Mouse (Mus musculus): ENCODE measurements around the gene Erp27. TPM values are rescaled to one million over a fixed set of nuclear protein-coding genes. Genes with fewer than 3 reads are reported as not detected.
"Not testable (repeated sequence)": the region's sequence is repeated elsewhere in the genome, so short reads cannot be mapped to it uniquely, and the experiment has no call there.

Erp27 gene
- total RNA-seq, 2 experiments from 2014 or later = 0.34 TPM; not detected in 1

DNA sequence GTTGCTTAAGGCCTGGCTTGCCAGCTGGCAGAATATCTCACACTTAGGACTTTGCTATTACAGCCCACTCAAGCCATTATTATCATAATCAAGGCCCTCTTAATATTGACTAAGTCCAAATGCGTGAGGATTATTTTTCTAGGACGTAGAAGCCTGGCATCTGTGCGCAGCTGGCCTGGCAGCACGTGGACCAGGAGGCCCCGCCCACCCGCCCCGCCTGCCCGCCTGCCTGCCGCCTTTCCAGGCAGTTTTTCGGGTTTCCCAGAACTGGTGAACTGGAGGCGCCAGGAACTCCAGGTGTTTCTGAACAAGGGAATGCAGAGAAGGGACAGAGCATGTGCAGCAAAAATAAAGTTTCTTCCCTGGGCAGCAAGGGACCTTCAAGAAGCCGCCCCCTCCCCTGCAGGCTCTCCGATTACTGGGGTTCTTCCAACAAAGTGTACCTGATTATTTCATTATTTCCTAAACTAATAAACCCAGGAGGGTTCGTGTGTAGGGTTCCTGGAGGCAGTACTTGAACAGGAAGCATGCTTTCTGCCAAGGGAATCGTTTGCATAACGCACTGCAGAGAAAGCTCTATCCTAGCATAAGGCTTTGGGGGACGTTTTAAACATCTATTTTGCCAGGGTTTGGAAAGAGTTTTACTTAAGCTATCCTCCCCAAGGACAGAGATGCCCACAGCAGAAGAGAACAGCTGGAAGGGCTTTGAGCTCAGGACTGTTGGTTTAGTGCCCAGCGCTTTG is 8.4 kb downstream of the Erp27 start:
- ATAC-seq (replicated peaks; ENCODE audit: low FRiP score, poor library complexity, severe bottlenecking) = no peak

DNA sequence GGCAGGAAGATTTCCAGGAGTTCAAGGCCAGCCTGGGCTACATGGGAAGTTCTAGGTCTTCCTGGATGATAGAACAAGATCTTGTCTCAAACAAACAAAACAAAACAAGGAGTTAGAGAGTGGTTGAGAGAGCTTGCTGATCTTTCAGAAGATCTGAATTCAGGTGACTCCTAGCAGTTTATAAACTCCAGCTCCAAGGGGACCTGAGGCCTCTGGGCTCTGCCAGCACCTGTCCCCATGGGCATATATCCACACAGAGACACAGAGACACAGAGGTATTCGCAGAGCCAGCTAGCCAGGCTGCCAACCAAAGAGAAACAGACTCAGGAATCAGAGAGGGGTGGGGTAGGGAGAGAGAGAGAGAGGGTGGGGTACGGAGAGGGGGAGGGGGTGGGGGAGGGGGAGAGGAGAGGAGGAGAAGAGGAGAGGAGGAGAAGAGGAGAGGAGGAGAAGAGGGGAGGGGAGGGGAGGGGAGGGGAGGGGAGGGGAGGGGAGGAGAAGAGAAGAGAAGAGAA is 9.2 kb downstream of the Erp27 start:
- no peak for ATAC-seq (replicated peaks; ENCODE audit: low FRiP score, poor library complexity, severe bottlenecking)

DNA sequence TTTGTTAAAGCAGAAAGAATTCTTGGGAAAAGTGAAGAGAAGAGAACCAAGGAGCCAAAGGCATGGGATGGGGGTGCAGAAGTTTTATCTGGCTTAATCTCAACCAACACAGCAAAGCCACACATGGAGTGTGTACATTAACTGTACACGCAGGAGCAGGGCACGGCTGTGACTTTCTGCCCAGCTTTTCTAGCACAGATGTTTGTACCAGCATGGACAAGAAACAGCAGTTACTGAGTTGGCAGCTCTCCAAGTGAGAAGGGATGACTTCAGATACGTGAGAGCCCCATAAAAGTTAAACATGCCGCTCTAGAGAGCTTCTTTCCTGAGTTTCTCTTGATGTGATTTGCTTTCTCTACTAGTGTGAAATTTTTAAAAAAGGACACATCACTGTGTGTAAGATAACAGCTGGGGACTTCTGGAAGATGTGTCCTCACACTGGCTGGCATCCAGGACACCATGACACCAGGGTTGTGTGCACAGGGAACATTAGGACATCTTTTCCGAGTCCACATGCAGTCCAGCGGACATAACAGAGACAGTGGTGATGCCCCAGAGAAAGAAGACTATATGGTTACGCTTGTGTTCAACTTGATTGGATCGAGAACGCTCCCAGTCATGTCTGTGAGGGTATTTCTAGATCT is 11.6 kb downstream of the Erp27 start:
- ATAC-seq (replicated peaks; ENCODE audit: low FRiP score, poor library complexity, severe bottlenecking) = no peak

DNA sequence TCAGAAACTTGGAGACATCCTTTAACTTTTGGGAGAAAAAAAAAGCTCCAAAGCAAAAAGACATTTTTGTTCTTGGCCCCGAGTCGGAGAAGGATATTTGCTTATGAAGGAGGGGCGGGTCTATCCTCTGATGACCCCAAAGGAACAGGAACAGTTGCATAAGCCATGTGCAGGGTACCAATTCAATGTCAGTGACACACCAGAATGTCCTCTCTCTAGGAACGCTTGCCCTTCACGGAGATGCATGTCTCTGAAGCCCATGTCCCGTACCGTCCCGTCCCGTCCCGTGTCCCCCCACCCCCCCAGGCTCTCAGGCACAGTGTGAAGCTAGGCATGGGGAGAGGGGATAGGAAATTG is 15.1 kb downstream of the Erp27 start:
- ATAC-seq (replicated peaks; ENCODE audit: low FRiP score, poor library complexity, severe bottlenecking) = no peak

DNA sequence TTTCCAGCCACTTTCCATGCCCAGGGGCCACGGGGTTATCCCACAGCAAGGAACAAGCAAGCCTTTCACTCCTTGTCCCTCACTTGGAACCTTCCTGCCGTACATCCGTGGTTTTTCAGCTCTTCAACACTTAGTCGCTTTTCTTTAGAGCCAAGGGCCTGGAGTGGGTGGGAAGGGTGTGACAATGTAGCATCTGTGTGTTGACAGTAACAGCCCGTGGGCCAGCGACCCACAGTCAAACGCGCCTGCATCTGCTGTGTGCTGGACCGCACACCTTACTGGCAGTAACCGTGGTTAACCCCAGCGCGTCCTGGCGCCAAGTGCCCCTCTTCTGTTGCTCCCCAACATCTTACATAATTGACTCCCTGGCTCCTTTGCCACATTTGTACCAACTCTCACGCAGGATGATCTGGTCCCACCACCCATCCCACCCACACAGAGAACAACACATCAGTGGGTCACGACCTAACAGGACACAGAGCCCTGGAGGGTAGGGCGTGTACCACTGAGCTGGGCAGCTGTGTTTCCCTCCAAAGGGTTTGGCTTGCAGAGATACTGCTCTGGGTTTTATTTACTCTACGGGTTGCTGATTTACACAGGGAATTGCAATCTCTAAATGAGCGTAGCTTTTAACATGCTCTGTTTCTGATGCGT is 15.6 kb downstream of the Erp27 start:
- ATAC-seq (replicated peaks; ENCODE audit: low FRiP score, poor library complexity, severe bottlenecking) = no peak

DNA sequence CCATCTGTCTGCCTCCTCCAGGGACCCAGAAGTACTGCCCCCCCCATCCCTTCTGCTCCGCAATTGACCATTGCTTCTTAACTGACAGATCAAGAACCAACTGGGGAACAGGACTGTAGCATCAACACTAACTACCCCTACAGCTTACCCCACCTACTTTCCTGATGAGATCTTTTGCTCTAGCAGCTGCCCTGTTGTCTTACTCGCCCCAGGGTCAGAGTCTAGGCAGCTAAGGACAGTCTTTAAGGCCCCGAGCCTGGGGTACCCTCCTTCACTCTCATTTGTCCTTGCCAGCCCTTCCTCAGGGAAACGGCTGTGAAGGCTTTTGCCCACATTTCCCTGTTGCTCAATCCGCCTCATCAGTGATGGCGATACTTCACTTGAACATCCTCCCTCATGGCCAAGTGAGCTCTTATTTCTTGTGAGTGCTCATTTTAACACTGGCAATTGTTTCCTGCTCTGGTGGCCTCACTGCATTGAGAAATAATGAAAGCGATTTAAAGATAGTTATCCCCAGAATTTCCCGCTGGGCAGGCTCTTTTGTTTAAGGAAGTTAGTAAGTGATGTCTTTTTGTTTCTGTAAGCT is 18.0 kb downstream of the Erp27 start:
- ATAC-seq (replicated peaks; ENCODE audit: low FRiP score, poor library complexity, severe bottlenecking) = no peak

DNA sequence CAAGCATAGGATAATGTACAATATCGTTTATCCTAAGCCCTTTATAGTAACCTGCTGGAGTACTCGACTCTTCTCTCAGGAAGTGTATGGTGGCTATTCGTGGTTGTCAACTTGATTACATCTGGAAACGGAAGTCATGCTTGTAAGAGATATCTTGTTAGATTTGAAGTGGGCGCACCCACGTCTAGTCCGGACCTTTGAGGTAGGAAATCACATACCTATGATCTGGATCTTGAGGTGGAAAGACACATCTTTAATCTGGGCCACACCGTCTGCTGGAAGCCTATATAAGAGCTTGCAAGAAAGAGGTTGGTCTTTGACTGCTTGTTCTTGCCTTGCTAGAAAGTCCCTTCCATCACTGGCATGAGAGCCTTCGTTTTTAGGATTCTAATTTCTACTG is 19.5 kb downstream of the Erp27 start:
- ATAC-seq (replicated peaks; ENCODE audit: low FRiP score, poor library complexity, severe bottlenecking) = no peak

DNA sequence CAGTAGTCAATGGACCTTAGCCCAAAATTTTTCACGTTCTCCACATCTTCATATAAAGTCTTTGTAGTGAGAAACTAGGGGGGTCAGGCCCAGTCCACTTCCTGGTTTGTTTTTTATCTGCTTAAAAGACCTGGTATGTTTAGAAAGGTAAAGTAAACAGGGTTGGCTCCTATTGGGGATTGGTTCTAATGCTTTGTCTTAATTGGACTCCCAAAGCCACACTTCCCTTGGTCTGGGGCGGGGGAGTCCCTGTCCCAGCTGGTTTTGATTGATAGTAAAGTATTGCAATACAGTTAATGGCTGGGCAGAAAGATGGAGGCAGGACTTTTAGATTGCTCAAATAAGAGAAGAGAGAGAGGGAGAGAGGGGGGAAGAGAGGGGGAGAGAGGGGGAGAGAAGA is 21.0 kb downstream of the Erp27 start:
- no peak for ATAC-seq (replicated peaks; ENCODE audit: low FRiP score, poor library complexity, severe bottlenecking)

DNA sequence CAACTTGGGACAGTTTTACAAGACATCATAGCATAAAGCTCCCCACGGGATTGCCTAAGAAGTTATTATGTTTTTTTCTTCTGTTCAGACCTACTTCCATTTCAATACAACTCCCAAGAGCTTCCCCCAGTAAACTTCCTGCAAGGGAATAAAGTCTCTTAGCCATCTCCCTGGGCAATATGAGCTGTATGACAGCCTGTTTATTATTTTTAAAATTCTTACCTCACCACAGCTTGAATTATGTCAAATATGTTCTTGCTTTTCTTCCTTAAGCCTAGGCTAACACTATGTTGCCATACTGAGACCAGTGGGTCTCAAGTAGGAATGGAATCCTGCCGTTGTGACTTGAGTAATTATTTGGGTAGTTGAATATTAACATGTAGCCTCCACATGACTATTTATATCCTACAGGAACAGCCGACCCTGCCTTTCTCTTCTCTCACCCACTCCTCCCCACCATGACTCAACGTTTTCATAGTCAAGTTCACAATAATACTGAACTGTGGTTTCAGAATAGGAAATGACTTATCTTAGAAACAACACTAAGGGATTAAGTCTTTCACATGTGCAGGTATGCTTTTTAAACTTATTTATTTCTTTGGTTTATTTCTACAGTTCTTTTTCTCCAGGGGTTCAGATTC is 21.5 kb downstream of the Erp27 start:
- no peak for ATAC-seq (replicated peaks; ENCODE audit: low FRiP score, poor library complexity, severe bottlenecking)

DNA sequence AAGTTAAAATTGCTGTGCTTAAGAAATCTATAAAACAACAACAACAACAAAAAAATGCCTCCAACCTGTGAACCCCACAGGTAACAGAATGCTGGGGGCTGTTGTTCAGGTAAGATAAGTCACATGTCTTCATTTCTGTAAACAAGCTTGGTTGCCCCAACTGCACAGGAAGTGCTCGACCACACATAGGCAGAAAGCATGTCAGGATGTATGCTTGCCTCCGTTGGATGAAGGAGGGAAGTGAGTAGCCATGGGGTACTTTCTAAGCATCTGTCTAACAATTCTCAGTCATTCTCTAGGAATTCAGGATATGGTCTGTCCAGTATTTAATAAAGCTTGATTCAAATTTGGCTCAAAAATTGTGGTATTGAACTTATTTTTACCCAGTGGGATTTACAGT is 23.0 kb downstream of the Erp27 start:
- ATAC-seq (replicated peaks; ENCODE audit: low FRiP score, poor library complexity, severe bottlenecking) = no peak

DNA sequence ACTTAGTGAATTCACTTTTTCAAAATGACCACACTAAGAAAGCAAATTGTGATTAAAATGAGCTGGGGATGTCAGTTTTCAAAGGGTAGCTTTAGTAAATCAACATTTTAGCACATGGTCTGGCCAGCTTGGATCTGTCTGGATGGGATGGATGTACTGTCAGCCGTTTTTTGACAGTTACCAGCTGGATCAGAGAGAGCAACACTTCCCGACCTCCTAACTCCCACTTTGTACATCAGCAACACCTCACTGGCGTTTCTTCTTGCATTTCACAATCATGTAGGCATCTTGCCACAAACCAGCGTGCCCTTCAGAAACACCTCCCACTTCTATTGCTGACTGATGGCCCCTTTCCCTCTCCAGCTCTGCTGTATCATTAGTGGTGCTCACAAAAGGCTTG is 23.8 kb downstream of the Erp27 start:
- no peak for ATAC-seq (replicated peaks; ENCODE audit: low FRiP score, poor library complexity, severe bottlenecking)

DNA sequence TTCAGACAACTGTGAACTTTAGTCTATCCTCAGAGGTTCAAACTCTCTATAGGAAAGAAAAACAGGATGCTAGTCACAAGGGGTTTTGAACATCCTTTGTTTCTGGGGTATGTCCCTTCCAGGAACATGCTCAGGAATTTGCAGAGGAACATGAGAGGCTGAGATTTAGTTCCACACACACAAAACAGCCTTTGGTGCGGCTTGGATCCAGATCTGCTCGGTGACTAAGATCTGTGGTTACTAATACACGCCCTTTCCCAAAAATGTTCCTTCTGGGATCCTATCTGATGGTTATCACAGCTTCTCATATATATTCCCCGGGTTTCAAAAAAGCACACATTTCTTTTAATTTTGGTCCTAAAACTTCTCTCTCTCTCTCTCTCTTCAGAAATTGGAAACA is 24.2 kb downstream of the Erp27 start:
- ATAC-seq (replicated peaks; ENCODE audit: low FRiP score, poor library complexity, severe bottlenecking) = no peak

DNA sequence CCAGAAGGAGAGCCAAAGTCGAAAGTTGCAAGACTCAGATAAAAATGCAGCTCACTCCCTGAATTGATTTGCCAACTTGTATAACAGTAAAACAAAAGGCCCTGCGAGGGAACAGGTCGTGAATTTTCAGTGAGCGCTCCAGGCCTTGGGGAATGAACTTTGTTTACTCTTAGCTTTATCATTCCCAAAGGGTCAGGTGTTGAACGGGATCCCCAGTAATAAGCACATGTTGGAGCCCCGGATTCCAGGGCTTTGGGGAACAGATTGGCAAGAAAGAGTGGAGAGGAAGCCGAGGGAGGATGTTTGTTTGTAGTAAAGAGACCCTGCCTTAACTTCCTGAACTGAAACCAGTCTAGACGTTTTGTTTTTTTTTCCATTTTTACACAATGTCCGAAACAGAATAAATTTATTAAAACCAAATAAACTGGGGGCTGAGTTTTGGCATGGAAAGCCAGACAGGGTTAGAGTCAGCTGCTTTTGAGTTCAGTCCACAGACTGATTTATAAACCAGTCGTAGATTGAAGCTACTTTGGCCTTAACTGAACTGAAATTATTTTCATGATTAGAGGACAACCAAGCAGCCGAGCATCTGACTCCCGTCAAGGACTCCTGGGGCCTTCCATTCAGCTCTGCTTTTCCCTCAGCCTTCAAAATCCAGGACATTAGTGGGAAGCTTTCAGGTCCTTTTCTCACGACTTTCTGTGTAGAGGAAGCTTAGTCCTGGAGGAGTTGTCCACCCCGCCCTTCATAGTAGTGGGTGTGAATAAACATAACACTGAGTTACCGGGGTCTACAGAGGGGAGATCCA is 27.2 kb downstream of the Erp27 start:
- no peak for ATAC-seq (replicated peaks; ENCODE audit: low FRiP score, poor library complexity, severe bottlenecking)

DNA sequence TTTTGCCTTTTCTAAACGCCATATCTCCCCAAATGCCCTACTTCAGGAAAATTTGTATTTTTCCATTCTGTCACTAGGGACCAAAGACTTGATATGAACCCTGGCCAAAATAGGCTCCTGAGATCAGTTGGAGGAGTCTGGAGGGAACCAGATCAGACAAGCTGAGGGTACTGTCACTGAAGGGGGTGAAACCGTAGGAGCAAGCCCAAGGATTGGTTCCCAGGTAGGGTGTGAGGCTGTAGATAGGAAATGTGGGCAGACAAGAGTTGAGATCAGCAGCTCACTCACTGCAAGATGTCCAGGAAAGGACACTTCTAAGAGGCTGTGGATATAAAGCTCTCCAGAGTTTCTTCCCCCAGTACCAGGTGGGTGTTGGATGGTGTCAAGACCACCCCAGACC is 30.0 kb downstream of the Erp27 start:
- ATAC-seq (replicated peaks; ENCODE audit: low FRiP score, poor library complexity, severe bottlenecking) = no peak

DNA sequence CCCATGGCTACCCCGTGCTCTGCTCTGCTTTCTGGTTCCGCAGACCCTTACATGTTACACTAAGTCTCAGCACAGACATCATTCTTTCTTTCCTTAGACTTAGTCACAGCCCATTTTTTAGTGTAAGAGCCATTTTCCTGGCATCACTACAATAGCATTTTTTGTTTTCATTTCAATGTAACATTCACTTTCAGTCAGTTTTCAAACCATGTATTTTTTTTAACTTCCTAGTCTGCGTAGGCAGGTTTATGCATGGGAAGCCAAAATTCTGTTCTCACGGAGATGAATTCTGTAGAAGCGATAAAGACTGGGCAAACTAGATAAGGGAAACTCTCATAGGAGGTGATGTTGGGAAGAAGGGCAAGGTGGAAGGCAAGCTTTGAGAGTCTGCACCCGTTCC is 32.4 kb downstream of the Erp27 start:
- no peak for ATAC-seq (replicated peaks; ENCODE audit: low FRiP score, poor library complexity, severe bottlenecking)

DNA sequence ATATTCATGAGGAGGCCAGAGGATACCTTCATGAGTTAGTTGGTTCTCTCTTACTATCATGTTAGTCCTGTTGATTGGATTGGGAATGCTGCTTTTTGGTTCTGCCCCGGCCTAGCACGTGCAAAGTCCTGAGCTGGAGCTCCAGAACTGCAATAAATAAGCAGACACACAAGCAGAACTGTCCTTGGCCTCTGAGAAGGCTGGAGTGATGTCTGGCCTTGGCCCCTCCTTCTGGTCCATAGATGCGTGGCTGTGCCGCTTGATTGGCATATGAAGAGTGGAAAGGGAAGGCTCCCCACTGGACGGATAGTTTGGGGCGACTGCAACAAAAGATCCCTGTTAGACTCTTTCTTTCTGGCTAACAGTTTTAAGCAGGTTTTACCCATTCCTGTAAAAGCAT is 32.9 kb downstream of the Erp27 start:
- ATAC-seq (replicated peaks; ENCODE audit: low FRiP score, poor library complexity, severe bottlenecking) = no peak

DNA sequence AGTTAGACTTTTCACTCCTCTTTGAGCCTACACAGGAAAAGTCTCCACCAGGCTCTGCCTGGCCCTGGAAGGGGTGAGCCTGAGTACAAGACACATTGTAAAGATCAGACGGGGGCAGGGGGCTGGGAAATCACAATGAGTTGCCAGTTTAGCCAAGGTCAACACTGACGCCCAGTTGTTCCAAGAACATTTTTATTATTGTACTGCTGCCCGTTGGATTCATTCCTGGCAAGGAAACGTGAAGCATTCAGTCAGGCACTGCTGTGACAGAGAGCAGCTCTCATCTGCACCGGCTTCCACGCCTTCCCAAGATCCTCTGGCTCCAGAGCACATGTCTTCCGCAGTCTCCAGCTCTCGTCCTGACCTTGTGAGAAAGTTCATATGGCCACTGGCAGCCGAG is 34.1 kb downstream of the Erp27 start:
- no peak for ATAC-seq (replicated peaks; ENCODE audit: low FRiP score, poor library complexity, severe bottlenecking)

DNA sequence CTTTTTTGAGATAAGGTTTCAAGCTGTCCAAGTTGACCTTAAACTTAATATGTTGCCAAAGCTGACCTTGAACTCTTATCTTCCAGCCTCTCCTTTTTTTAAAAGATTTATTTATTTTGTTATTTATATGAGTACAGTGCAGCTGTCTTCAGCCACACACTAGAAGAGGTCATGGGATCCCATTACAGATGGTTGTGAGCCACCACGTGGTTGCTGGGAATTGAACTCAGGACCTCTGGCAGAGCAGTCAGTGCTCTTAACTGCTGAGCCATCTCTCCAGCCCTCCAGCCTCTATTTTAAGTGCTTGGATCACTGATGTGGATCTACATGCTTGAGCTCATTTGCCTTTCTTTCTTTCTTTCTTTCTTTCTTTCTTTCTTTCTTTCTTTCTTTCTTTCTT is 37.2 kb downstream of the Erp27 start:
- not testable (repeated sequence) for ATAC-seq (replicated peaks; ENCODE audit: low FRiP score, poor library complexity, severe bottlenecking)

DNA sequence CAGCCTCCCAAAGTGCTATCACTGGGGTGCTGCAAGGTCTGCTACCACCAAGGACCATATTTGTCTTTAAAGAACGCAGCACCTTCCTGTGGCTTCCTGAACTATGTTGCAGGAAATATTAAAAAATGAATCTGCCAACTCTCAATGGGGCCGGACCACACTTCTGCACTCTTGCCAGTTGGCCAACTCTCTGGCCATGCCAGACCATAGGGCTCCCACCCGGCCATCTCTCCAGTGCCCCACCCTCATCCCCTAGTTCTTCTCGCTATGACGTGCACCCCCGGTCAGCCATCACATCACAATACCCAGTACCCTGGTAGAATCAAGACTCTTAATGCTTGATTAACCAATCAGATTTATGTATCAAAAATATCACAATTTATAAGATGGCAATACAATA is 38.0 kb downstream of the Erp27 start:
- ATAC-seq (replicated peaks; ENCODE audit: low FRiP score, poor library complexity, severe bottlenecking) = no peak
